Mouse (Mus musculus) heart, postnatal 0 days (tissue): ENCODE data around the gene Gas2l2. TPM values are rescaled to one million over a fixed set of nuclear protein-coding genes. Genes with fewer than 3 reads are reported as not detected.

Experiments used
- ATAC-seq: fragments of 200-750 bp; cut with Nextera tagmentation; 2 replicates; pipeline ENCODE4 v1.8.0; 2017; ENCODE audit warnings: low read depth, moderate number of reproducible peaks, moderate library complexity; ENCODE audit not compliant: insufficient read depth
- DNase-seq: peaks from one replicate; pipeline ENCODE4 v3.0.0-alpha.2; 2016; ENCODE audit warnings: low spot score
- H3K27ac ChIP-seq: fragments of 300-500 bp; sonication (generic); 2 replicates; pipeline ENCODE4 v1.5.1; 2014; ENCODE audit warnings: low read depth, mild to moderate bottlenecking
- H3K27me3 ChIP-seq: fragments of 300-500 bp; sonication (generic); 2 replicates; pipeline ENCODE4 v1.6.1; 2014; ENCODE audit warnings: low read length, mixed read lengths; ENCODE audit not compliant: control insufficient read depth, insufficient read depth
- H3K36me3 ChIP-seq: fragments of 300-500 bp; sonication (generic); replicated peaks from 2 replicates; pipeline ENCODE4 v1.6.1; 2014; ENCODE audit warnings: low read length, mixed read lengths; ENCODE audit not compliant: control insufficient read depth, insufficient read depth
- H3K4me1 ChIP-seq: fragments of 300-500 bp; sonication (generic); 2 replicates; pipeline ENCODE4 v1.6.1; 2014; ENCODE audit warnings: antibody characterized with exemption; ENCODE audit not compliant: control insufficient read depth, insufficient read depth
- H3K4me2 ChIP-seq: fragments of 300-500 bp; sonication (generic); 2 replicates; pipeline ENCODE4 v1.6.1; 2014; ENCODE audit warnings: low read depth, mild to moderate bottlenecking, low read length, moderate library complexity
- H3K4me3 ChIP-seq: fragments of 300-500 bp; sonication (generic); 2 replicates; pipeline ENCODE4 v1.5.1; 2014; ENCODE audit warnings: low read depth, low read length
- H3K9ac ChIP-seq: fragments of 300-500 bp; sonication (generic); replicated peaks from 2 replicates; pipeline ENCODE4 v1.6.1; 2014; ENCODE audit warnings: low read depth, low read length, mixed read lengths
- H3K9me3 ChIP-seq: fragments of 300-500 bp; sonication (generic); replicated peaks from 2 replicates; pipeline ENCODE4 v1.6.1; 2016; ENCODE audit warnings: low read length; ENCODE audit not compliant: control insufficient read depth
- CTCF ChIP-seq: IDR thresholded peaks from 2 replicates; pipeline ENCODE4 v1.5.1; 2016; ENCODE audit warnings: antibody characterized with exemption, control low read depth, low read depth
- EP300 ChIP-seq: IDR thresholded peaks from 2 replicates; pipeline ENCODE4 v1.6.1; 2016; ENCODE audit warnings: antibody characterized with exemption, low read depth
- WGBS: fragments of 180-500 bp; shearing (Covaris S2); extraction: QIAGEN DNeasy Blood & Tissue Kit; methylation state at CpG from one replicate; pipeline ENCODE4 v1.1.7; 2014; 5-methylcytosine and 5-hydroxymethylcytosine counted together
- polyA plus RNA-seq: library from polyadenylated mRNA; unstranded; fragments of >200 nt; fragmentation: Nextera tagmentation; extraction: Ambion mirVana; gene quantifications from 2 replicates; pipeline ENCODE4 v1.2.1, GENCODE M21; 2015
- total RNA-seq: library from RNA; depleted of rRNA; stranded (reverse); fragments of >200 nt; gene quantifications from 2 replicates; pipeline ENCODE4 v1.2.3, GENCODE M21; 2014; ENCODE audit warnings: low replicate concordance

Gene Gas2l2
- total and polyA plus RNA-seq, 2 experiments from 2014 or later = not detected

DNA sequence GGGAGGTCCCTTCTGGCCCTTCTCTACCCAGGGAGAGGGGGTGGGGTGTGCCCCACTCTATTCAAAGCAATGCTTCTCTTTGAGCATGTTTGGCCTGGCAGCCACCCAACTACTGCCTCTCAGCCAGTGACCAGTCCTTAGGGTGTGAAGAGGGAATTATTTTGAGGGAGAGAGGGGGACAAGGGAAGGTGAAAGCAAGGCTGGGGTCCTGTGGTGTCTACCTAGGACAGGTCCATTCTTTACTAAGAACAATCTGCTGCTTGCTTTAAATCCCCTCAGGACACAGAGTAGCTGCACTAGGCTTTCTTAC, 19.6 kb upstream of the Gas2l2 start:
- ATAC-seq (peak; percentile 40), DNase-seq (no peak)
- Histone ChIP-seq H3K36me3 (no peaks in the 10 kb centered on the region), H3K9me3 (no peaks in the 10 kb centered on the region), H3K27me3 (peaks cover 17% of the 10 kb centered on the region), H3K9ac (no peak overlapping the region), H3K4me1 (peaks cover 34% of the 10 kb centered on the region), H3K4me2 (no peak overlapping the region), H3K27ac (peak overlapping the region; percentile 43), H3K4me3 (no peak overlapping the region)
- TF ChIP-seq EP300 = no peak
- no peak for TF ChIP-seq CTCF

DNA sequence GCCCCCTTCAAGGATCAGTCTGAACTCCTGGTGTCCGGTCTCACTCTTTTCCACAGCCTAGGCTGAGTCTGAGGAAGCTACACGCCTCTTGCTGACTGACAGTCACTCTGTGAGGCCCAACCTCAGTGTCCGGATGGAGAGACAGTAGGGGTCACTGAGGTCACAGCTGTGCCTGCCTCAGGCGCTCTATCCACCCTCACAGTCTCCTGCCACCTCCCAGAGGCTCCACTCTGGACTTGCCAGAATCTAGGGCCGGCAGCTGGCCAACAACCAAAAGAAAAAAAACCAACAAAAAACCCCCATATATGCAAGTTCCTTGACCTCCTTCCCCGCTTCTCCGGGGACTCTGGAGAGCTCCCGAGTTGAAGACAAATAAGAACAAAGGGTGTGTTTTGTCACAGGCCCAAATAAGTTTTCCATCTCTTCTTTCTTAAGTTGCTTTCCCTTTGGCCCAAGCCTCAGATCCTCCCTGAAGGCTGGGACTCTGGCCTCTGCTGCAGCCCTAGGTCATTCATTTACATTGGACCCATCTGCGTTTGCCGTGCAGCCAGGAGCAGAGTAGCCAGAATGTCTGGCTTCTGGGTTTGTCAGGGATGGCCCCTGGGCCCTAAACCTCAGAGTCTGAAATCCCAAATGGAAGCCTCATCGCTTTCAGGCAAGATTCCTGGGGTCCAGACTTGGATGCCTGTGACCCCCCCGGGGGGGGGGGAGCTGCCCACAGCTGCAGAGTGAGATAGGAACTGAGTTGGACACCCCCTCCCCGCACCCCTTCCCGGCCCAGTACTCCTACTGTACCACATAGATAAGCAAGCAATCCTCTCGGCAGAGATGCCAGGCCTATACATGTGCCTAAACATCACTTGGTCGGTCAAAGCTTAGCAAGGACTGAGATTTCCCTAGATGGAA, 19.0 kb upstream of the Gas2l2 start:
- ATAC-seq = peak; percentile 56
- TF ChIP-seq EP300 (no peak), CTCF (no peak)
- Histone ChIP-seq H3K9me3 (no peaks in the 10 kb centered on the region), H3K4me3 (no peak overlapping the region), H3K36me3 (no peaks in the 10 kb centered on the region), H3K4me1 (peaks cover 34% of the 10 kb centered on the region), H3K4me2 (no peak overlapping the region; the same call in 1 of the 2 replicates), H3K9ac (no peak overlapping the region), H3K27ac (peak overlapping the region; percentile 43), H3K27me3 (peaks cover 23% of the 10 kb centered on the region)
- WGBS = 33% methylated on average over 16 of the region's 16 CpGs
- DNase-seq = peak; percentile 68

DNA sequence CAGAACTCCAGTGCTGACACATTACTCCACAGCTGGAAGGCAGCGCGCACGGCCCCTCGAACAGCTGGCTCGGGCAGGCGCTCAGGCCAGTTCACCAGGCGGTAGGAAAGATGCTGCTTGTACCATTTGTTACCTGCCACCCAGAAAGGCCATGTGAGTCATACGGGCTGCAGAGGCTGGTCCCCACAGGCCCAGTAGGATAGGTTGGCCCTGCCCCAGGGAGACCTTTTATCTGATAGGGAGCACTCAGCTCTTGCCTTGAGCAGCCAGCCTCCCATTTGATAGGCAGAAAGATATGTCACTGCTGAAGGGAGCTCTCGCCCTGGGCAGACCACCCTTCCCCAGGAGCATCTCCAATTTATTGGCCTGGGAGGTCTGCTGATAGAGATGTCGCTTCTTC, 18.4 kb upstream of the Gas2l2 start:
- H3K4me2 ChIP-seq = no peak overlapping the region
- TF ChIP-seq CTCF = no peak
- TF ChIP-seq EP300 = no peak
- WGBS = 85% methylated on average over 10 of the region's 10 CpGs
- peaks cover 37% of the 10 kb centered on the region for H3K4me1 ChIP-seq
- ATAC-seq (no peak), DNase-seq (no peak)
- no peak overlapping the region for H3K4me3 ChIP-seq
- no peak overlapping the region for H3K9ac ChIP-seq
- H3K27ac ChIP-seq = peak overlapping the region; percentile 43; the same call in 1 of the 2 replicates
- H3K27me3 ChIP-seq = peaks cover 29% of the 10 kb centered on the region
- H3K9me3 ChIP-seq = no peaks in the 10 kb centered on the region
- no peaks in the 10 kb centered on the region for H3K36me3 ChIP-seq

DNA sequence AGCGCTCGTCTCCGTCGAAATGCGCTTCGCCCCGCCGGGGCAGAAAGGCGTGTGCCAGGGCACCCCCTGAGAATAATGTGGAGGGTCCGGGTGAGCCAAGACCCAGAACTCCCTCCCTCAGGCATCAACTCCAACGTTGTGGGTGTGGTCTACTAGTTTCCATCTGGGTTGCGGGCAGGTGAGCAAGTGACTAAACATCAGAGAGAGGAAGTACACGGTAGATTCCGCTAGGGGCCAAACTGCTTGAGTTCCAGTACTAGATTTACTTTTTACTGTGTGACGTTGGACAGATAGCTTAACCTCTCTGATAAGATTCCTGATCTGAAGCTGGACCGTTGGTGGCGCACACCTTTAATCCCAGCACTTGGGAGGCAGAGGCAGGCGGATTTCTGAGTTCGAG, 15.7 kb upstream of the Gas2l2 start:
- Histone ChIP-seq H3K4me3 (peak overlapping the region; percentile 20), H3K9ac (no peak overlapping the region)

DNA sequence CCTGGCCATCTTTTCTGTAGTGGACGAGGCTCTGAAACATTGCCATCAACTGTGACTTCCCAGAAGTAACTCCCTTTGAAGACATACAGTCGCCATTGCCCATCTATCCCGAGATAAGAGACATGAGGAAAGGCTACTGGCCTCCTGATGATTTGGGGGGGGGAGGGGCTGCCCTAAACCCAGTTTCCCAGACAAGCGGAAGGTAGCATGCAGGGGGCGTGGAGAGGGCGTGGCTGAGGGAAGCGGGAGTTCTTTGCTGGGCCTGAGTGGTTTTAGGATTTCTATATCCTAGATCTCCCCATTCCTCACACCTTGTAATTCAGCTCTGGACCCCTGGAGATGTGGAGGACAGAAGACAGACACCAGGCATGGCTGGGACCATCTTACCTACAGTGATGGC, 14.6 kb upstream of the Gas2l2 start:
- H3K9me3 ChIP-seq = no peaks in the 10 kb centered on the region
- H3K27me3 ChIP-seq = peaks cover 41% of the 10 kb centered on the region
- ATAC-seq (no peak), DNase-seq (no peak)
- H3K4me3 ChIP-seq = no peak overlapping the region
- H3K36me3 ChIP-seq = no peaks in the 10 kb centered on the region
- peaks cover 39% of the 10 kb centered on the region for H3K4me1 ChIP-seq
- no peak overlapping the region for H3K27ac ChIP-seq
- TF ChIP-seq CTCF (no peak), EP300 (no peak)
- 15% methylated on average over 7 of the region's 7 CpGs for WGBS
- H3K4me2 ChIP-seq = no peak overlapping the region
- H3K9ac ChIP-seq = no peak overlapping the region

More for the DNA sequence above, 15.7 kb upstream of the Gas2l2 start:
- H3K4me1 ChIP-seq = peaks cover 50% of the 10 kb centered on the region
- H3K4me2 ChIP-seq = peak overlapping the region; percentile 48
- H3K27me3 ChIP-seq = peaks cover 41% of the 10 kb centered on the region
- DNase-seq = no peak
- no peak for ATAC-seq
- H3K9me3 ChIP-seq = no peaks in the 10 kb centered on the region
- TF ChIP-seq CTCF (no peak), EP300 (no peak)
- H3K36me3 ChIP-seq = no peaks in the 10 kb centered on the region
- no peak overlapping the region for H3K27ac ChIP-seq
- WGBS = 31% methylated on average over 19 of the region's 19 CpGs
